Mouse (Mus musculus) forebrain, embryonic 16.5 days (tissue): ENCODE measurements around the gene Tns3. TPM values are rescaled to one million over a fixed set of nuclear protein-coding genes. Genes with fewer than 3 reads are reported as not detected.

Experiments
- ATAC-seq: fragments of 200-750 bp; cut with Nextera tagmentation; 2 replicates; pipeline ENCODE4 v1.8.0; 2017; ENCODE audit warnings: mild to moderate bottlenecking, moderate library complexity
- H3K27ac ChIP-seq: fragments of 300-500 bp; sonication (generic); 2 replicates; pipeline ENCODE4 v1.5.1; 2014; ENCODE audit warnings: low read length, control low read depth
- H3K27me3 ChIP-seq: fragments of 300-500 bp; sonication (generic); replicated peaks from 2 replicates; pipeline ENCODE4 v1.6.1; 2014; ENCODE audit warnings: low read length; ENCODE audit not compliant: control insufficient read depth, insufficient read depth
- H3K36me3 ChIP-seq: fragments of 300-500 bp; sonication (generic); 2 replicates; pipeline ENCODE4 v1.6.1; 2014; ENCODE audit not compliant: control insufficient read depth, insufficient read depth
- H3K4me1 ChIP-seq: fragments of 300-500 bp; sonication (generic); replicated peaks from 2 replicates; pipeline ENCODE4 v1.6.1; 2014; ENCODE audit warnings: low read length; ENCODE audit not compliant: control insufficient read depth, insufficient read depth
- H3K4me2 ChIP-seq: fragments of 300-500 bp; sonication (generic); 2 replicates; pipeline ENCODE4 v1.6.1; 2014; ENCODE audit warnings: mild to moderate bottlenecking, low read length, control low read depth
- H3K4me3 ChIP-seq: fragments of 300-500 bp; sonication (generic); replicated peaks from 2 replicates; pipeline ENCODE4 v1.5.1; 2014; ENCODE audit warnings: mild to moderate bottlenecking, low read length, control low read depth
- H3K9ac ChIP-seq: fragments of 300-500 bp; sonication (generic); replicated peaks from 2 replicates; pipeline ENCODE4 v1.6.1; 2014; ENCODE audit warnings: low read depth, low read length, control low read depth
- H3K9me3 ChIP-seq: fragments of 300-500 bp; sonication (generic); 2 replicates; pipeline ENCODE4 v1.6.1; 2016; ENCODE audit warnings: low read length; ENCODE audit not compliant: control insufficient read depth
- WGBS: fragments of 180-500 bp; shearing (Covaris S2); extraction: QIAGEN DNeasy Blood & Tissue Kit; methylation state at CpG from one replicate; pipeline ENCODE4 v1.1.7; 2014; 5-methylcytosine and 5-hydroxymethylcytosine counted together
- polyA plus RNA-seq: library from polyadenylated mRNA; unstranded; fragments of >200 nt; fragmentation: Nextera tagmentation; extraction: Ambion mirVana; gene quantifications from 2 replicates; pipeline ENCODE4 v1.2.1, GENCODE M21; 2015

Gene Tns3
- polyA plus RNA-seq, 1 experiment from 2014 or later = 8.8 TPM

DNA sequence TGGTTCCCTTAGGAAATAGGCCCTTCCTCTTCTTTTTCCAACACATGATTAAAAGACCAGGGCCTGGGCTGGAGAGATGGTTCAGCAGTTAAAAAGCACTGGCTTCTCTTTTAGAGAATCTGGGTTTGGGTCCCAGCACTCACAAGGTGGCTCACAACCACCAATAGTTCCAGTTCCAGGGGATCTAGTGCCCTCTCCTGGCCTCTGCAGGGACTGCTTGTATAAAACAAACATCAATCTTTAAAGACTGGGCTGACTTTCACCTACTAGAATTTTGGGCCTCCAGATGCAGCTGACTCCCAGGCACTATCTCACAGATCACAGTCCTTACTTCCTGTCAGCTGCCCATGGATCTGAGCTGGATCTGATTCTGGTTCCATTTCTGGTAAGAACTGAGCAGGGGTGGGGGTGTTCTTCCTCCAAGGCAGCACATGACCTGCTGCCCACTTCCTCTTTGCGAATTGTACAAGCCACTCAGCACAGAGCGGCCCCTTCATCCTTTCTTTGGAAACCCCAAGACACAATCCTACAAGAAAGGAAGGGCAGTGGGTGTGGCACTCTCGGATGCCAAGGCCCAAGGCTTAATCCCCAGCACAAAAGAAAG, 98.0 kb downstream of the Tns3 start:
- H3K27ac ChIP-seq = no peak overlapping the region
- no peaks in the 10 kb centered on the region for H3K9me3 ChIP-seq
- H3K36me3 ChIP-seq = no peaks in the 10 kb centered on the region
- H3K27me3 ChIP-seq = no peaks in the 10 kb centered on the region
- no peak overlapping the region for H3K9ac ChIP-seq
- ATAC-seq = no peak
- peaks cover 5% of the 10 kb centered on the region for H3K4me1 ChIP-seq
- H3K4me3 ChIP-seq = no peak overlapping the region
- 48% methylated on average over 3 of the region's 3 CpGs for WGBS
- H3K4me2 ChIP-seq = no peak overlapping the region

DNA sequence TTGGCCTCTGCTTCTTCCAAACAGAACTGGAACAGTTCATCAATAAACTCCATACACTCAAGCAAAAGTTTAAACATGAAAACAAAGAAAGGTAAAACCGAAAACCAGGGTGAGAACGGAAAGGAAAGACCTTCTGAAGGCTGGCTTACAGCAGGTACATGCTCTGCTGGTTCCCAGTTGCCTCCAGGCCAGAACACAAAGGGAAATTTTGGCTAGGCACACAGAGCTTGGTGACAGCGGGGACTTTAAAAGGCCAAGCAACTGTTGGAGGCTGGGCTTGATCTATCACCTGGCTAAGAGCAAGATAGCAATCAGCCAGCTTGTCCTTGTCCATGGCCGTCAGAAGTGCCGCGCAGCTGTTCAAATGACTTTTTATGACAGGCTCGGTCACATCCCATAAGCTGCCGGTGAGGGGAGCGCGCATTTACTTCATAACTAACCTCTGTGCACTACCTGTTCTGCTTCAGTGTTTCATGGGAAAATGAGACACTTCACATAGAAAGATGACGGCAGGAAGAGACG, 105.5 kb downstream of the Tns3 start:
- no peaks in the 10 kb centered on the region for H3K36me3 ChIP-seq
- H3K9ac ChIP-seq = no peak overlapping the region
- no peak overlapping the region for H3K27ac ChIP-seq
- H3K4me2 ChIP-seq = no peak overlapping the region
- no peak overlapping the region for H3K4me3 ChIP-seq
- no peak for ATAC-seq
- H3K27me3 ChIP-seq = no peaks in the 10 kb centered on the region
- 94% methylated on average over 12 of the region's 12 CpGs for WGBS
- peaks cover 2% of the 10 kb centered on the region; the same call in 1 of the 2 replicates for H3K4me1 ChIP-seq
- H3K9me3 ChIP-seq = no peaks in the 10 kb centered on the region

DNA sequence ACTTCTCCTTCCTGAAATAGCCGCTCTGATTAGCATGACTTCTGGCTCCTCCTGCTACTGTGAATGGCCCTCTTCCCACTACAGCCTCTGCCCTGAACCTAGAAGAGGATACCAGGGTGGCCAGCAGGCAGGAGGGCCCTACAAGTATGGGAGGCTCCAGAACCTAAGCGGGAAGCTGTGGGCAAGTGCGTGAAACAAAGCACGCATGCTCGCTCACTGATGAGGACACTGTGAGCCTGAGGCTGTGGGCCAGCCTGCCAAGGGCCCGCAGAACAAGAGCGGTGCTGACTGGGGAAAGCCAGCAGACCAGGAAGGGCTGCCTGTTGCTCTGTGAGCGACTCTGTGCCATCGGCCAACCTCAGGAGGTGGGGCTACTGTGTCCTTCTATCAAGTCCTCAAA, 106.1 kb downstream of the Tns3 start:
- 80% methylated on average over 9 of the region's 9 CpGs for WGBS
- no peak overlapping the region for H3K27ac ChIP-seq
- no peak overlapping the region for H3K4me2 ChIP-seq
- H3K9me3 ChIP-seq = no peaks in the 10 kb centered on the region
- H3K4me3 ChIP-seq = no peak overlapping the region
- H3K9ac ChIP-seq = no peak overlapping the region
- H3K27me3 ChIP-seq = no peaks in the 10 kb centered on the region
- H3K36me3 ChIP-seq = no peaks in the 10 kb centered on the region
- peak; percentile 42; the same call in 1 of the 2 replicates for ATAC-seq
- peaks cover 2% of the 10 kb centered on the region; the same call in 1 of the 2 replicates for H3K4me1 ChIP-seq

DNA sequence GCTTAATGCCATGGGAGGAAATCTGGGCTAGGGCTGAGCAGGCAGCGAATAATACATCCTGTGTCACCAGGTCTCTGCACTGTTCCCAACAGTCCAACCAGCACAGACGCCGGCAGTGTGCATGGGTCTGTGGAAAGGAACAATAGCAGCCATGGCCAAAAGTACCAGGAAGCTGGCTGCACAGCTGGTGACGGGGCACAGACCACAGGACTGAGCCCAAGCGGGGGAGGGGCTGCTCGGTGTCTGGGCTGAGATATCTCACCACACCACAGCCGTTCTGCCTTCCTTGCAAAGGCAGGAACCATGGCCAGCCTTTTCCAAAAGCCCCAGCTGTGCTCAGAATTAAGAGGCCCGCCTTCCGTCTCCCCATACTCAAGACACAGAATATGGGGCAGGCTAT, 107.3 kb downstream of the Tns3 start:
- WGBS = 22% methylated on average over 9 of the region's 9 CpGs
- peak; percentile 68 for ATAC-seq
- Histone ChIP-seq H3K9ac (no peak overlapping the region), H3K4me2 (no peak overlapping the region), H3K27ac (no peak overlapping the region), H3K4me1 (peaks cover 2% of the 10 kb centered on the region; the same call in 1 of the 2 replicates), H3K9me3 (no peaks in the 10 kb centered on the region), H3K36me3 (no peaks in the 10 kb centered on the region), H3K27me3 (no peaks in the 10 kb centered on the region), H3K4me3 (no peak overlapping the region)

DNA sequence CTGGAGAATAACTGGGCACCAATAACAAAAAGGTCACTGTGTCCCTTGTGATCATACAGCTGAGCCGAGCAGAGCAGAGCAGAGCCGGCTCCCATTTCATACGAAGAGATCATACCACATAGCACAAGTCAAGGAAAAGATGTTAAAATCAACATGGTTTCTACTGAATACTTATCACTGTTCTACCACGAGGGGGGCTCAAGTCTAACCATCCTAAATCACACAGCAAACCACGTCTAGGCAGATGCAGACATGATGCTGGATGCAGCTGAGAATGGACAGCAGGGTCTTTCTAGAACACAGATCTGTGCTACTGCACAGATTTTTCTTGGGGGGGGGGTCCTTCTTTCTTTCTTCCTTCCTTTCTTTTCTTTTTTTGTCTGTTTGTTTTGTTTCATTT, 112.6 kb downstream of the Tns3 start:
- no peak overlapping the region for H3K4me3 ChIP-seq
- no peak overlapping the region for H3K4me2 ChIP-seq
- H3K9me3 ChIP-seq = no peaks in the 10 kb centered on the region
- no peak for ATAC-seq
- no peaks in the 10 kb centered on the region for H3K4me1 ChIP-seq
- H3K27ac ChIP-seq = no peak overlapping the region
- 95% methylated on average over 5 of the region's 5 CpGs for WGBS
- no peak overlapping the region for H3K9ac ChIP-seq
- H3K27me3 ChIP-seq = no peaks in the 10 kb centered on the region
- no peaks in the 10 kb centered on the region for H3K36me3 ChIP-seq

DNA sequence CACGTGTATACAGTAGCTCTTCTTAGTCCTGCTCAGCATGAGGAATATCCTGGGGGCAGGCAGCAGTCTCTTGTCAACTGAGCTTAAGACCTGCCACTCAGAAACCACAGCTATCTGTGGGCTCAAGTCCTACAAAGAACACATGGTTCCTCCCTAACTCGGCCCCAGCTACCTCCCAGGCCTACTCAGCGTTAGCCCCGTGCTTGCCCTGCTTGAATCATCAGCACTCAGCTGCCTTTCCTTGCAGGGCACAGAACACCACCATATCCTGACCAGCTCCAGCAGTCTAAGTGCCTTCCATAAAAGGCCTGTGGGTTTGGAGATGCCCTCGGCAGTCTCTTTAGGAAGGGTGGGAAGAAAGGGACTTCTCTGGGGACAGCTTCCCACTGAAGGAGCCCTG, 116.7 kb downstream of the Tns3 start:
- no peak for ATAC-seq
- no peak overlapping the region for H3K9ac ChIP-seq

DNA sequence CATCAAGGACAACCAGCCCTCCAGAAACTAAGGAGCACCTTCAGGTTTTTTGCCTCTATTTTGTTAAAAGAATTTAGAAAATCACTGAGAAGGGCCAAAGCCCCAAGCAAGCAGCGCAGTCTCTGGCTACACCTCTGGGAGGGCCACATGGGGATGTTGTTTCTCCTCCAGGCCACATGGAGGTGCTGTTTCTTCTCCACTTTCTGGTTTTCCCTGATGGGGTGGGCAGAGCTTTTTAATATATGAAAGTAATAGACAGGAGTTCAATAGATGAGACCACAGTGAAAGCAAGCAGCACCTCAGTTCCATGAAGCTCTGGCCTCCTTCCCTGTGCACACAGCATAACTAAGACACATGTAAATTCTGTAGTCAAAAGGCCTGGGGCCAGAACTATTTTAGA, 118.5 kb downstream of the Tns3 start:
- Histone ChIP-seq H3K9me3 (no peaks in the 10 kb centered on the region), H3K9ac (no peak overlapping the region), H3K4me1 (peaks cover 16% of the 10 kb centered on the region), H3K27me3 (no peaks in the 10 kb centered on the region), H3K4me3 (no peak overlapping the region), H3K4me2 (no peak overlapping the region), H3K36me3 (no peaks in the 10 kb centered on the region), H3K27ac (no peak overlapping the region)
- no peak for ATAC-seq
- WGBS = 58% methylated on average over 1 of the region's 1 CpGs

More for the DNA sequence above, 116.7 kb downstream of the Tns3 start:
- Histone ChIP-seq H3K4me3 (no peak overlapping the region), H3K9me3 (no peaks in the 10 kb centered on the region), H3K27ac (no peak overlapping the region), H3K36me3 (no peaks in the 10 kb centered on the region), H3K27me3 (no peaks in the 10 kb centered on the region), H3K4me2 (no peak overlapping the region), H3K4me1 (no peaks in the 10 kb centered on the region)
- WGBS = 73% methylated on average over 5 of the region's 5 CpGs

DNA sequence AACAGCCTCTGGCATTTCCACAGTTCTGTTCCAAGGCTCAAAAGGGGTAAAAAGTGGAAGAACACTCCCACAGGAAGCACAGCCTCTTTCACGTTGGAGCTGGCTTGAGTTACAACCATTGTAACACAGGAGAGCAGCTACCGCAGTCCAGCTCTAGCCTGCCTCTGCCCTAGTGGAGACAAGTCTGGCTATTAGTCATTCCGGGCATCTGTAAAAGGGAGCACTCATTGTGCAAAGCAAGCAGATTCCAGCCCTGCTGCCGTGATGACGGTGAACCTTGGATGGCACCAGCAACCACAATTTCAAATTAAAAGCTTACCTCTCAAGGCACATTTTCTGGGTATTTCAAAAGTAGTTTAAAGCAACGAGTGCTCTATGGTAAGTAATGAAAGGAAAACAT, 120.0 kb downstream of the Tns3 start:
- no peaks in the 10 kb centered on the region for H3K9me3 ChIP-seq
- peak; percentile 27; the same call in 1 of the 2 replicates for ATAC-seq
- no peaks in the 10 kb centered on the region for H3K36me3 ChIP-seq
- H3K9ac ChIP-seq = no peak overlapping the region
- H3K4me1 ChIP-seq = peaks cover 16% of the 10 kb centered on the region
- H3K27ac ChIP-seq = no peak overlapping the region
- no peak overlapping the region for H3K4me3 ChIP-seq
- no peaks in the 10 kb centered on the region for H3K27me3 ChIP-seq
- H3K4me2 ChIP-seq = no peak overlapping the region
- 38% methylated on average over 6 of the region's 6 CpGs for WGBS

DNA sequence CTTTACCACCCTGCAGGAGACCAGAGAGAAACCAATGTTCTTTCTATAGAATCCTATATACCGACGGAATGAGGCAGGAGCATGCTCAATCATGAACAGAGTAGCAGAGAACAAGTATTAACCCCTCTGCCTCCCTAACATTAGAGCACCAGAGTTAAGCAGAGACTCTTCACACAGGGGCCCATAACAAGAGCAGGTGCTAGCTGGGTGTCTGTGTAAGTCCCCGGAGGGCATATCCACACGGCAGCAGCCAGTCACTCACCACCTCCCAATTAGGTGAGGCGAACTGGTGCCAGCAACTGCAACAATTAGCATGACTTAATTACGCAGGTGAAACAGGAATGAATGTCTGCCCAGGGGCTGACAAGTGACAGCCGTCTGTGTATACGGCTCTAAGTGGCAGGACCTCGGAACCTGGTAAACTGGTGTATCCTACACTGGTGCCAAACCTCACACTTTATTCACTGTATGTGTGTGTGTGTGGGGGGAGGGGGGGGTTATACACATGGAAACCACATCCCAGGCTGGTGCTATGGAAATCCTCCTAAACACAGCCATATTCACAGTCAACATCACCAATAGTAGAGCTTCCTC, 123.0 kb downstream of the Tns3 start:
- 34% methylated on average over 9 of the region's 9 CpGs for WGBS
- Histone ChIP-seq H3K4me1 (peaks cover 20% of the 10 kb centered on the region), H3K9ac (no peak overlapping the region), H3K4me2 (no peak overlapping the region), H3K4me3 (no peak overlapping the region), H3K27ac (no peak overlapping the region), H3K9me3 (no peaks in the 10 kb centered on the region), H3K27me3 (no peaks in the 10 kb centered on the region), H3K36me3 (no peaks in the 10 kb centered on the region)
- ATAC-seq = peak; percentile 62
